Mouse (Mus musculus): ENCODE data around the gene Galntl6.

- TF ChIP-seq POLR2A (IDR thresholded peaks at IDR 0.05; ENCODE audit: borderline replicate concordance, control insufficient read depth, low read depth, low read length) (no peak), CTCF (IDR thresholded peaks at IDR 0.05; ENCODE audit: control insufficient read depth, insufficient read depth, low read length) (no peak)
Measured at GRCm38 (mm10) chr8:58911677-58912076, 763 bp downstream of the Galntl6 start, which contains the start of gene BC030500.
